Mouse (Mus musculus): ENCODE measurements around the gene Arid1b. TPM values are rescaled to one million over a fixed set of nuclear protein-coding genes. Genes with fewer than 3 reads are reported as not detected.

Gene Arid1b
- polyA plus RNA-seq, 1 experiment from 2014 or later = 17.4 TPM

DNA sequence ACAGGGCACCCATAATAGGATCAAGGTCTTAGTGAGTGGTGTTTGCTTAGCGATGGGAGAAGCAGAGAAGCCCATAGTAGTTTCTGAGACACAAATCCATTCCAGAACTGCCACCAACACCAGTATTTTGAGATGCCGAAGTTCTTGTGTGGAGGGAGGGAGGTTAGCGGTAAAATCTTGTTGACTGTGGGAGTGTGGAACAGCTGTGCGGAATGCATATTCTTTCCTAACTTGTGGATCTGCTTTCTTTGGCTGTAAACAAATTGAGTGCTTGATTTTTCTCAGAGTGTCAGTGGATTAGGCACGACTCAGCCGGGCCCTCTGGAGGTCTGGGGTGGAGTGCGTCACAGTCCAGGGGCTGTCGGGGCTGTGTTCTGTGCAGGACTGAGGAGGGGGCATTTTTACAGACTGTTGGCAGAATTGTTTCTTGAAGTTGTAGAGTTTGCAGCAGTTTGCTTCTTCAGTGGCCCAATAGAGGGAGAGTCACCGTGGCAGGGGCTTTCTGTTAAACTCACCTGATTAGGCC, 27.9 kb downstream of the Arid1b start:
- ATAC-seq (ENCODE audit: low FRiP score, low read depth) = no peak
- no peak overlapping the region for H3K27ac ChIP-seq (replicated peaks)
- no peaks in the 10 kb centered on the region for H3K9me3 ChIP-seq
- H3K27me3 ChIP-seq = no peaks in the 10 kb centered on the region
- H3K36me3 ChIP-seq = no peaks in the 10 kb centered on the region
- H3K9ac ChIP-seq (replicated peaks) = no peak overlapping the region
- peaks cover 36% of the 10 kb centered on the region for H3K4me1 ChIP-seq
- no peak overlapping the region for H3K4me2 ChIP-seq (replicated peaks)
- 57% methylated on average over 9 of the region's 9 CpGs for WGBS
- H3K4me3 ChIP-seq = no peak overlapping the region

DNA sequence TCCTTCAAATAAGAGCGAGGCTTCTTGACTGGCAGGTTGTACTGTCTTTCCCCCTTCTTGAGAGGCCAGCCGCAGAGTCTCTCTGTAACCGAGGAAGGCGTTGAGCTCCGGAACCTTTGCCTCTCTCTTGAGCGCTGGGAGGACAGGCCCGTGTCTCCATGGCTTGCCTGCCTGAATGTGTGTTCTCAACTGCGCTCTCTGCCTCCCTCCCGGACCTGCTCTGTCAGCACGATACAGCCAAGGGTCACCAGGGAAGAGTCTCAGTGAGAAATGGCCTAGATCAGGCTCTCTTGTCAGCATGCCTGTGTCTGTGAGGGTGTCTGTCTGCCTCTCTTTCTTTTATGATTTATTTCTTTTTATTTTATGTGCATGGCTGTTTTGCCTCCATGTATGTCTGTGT, 29.6 kb downstream of the Arid1b start:
- no peaks in the 10 kb centered on the region for H3K36me3 ChIP-seq

DNA sequence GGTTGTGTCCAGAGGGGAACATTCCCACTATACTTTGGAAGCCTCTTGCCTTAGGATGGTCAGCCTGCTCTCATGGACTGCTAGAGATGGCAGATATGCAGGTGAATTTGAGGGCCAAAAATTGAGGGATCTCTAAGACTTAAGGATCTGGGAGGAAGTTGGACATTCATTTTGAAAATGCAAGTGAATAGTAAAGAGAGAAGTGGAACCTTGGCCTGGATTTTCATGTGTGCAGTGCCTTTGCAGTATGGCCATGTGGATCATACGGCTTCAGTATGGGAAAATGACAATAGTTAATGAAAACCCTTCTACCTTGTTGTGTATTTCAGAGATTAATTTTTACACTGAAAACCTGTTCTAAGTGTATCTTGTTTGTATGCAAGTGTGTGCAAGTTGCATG, 31.3 kb downstream of the Arid1b start:
- Histone ChIP-seq H3K4me2 (replicated peaks) (no peak overlapping the region), H3K27ac (replicated peaks) (no peak overlapping the region), H3K4me3 (no peak overlapping the region), H3K4me1 (peaks cover 38% of the 10 kb centered on the region), H3K9ac (replicated peaks) (no peak overlapping the region), H3K27me3 (no peaks in the 10 kb centered on the region), H3K9me3 (no peaks in the 10 kb centered on the region), H3K36me3 (no peaks in the 10 kb centered on the region)
- WGBS = 95% methylated on average over 1 of the region's 1 CpGs
- ATAC-seq (ENCODE audit: low FRiP score, low read depth) = no peak

More for the DNA sequence above, 29.6 kb downstream of the Arid1b start:
- ATAC-seq (ENCODE audit: low FRiP score, low read depth) = no peak
- WGBS = 72% methylated on average over 10 of the region's 10 CpGs
- no peak overlapping the region for H3K27ac ChIP-seq (replicated peaks)
- no peaks in the 10 kb centered on the region for H3K9me3 ChIP-seq
- peaks cover 32% of the 10 kb centered on the region for H3K4me1 ChIP-seq
- H3K9ac ChIP-seq (replicated peaks) = no peak overlapping the region
- no peak overlapping the region for H3K4me3 ChIP-seq
- no peak overlapping the region for H3K4me2 ChIP-seq (replicated peaks)
- no peaks in the 10 kb centered on the region for H3K27me3 ChIP-seq

- Histone ChIP-seq H3K4me3 (no peak overlapping the region), H3K36me3 (no peaks in the 10 kb centered on the region), H3K4me2 (replicated peaks) (no peak overlapping the region), H3K9me3 (no peaks in the 10 kb centered on the region), H3K27me3 (no peaks in the 10 kb centered on the region), H3K4me1 (peaks cover 29% of the 10 kb centered on the region), H3K27ac (replicated peaks) (no peak overlapping the region), H3K9ac (replicated peaks) (no peak overlapping the region)
- WGBS = 67% methylated on average over 2 of the region's 2 CpGs
- no peak for ATAC-seq (ENCODE audit: low FRiP score, low read depth)
These were observed 32.4 kb downstream of the Arid1b start for GRCm38 (mm10) chr17:5026578-5026977.

DNA sequence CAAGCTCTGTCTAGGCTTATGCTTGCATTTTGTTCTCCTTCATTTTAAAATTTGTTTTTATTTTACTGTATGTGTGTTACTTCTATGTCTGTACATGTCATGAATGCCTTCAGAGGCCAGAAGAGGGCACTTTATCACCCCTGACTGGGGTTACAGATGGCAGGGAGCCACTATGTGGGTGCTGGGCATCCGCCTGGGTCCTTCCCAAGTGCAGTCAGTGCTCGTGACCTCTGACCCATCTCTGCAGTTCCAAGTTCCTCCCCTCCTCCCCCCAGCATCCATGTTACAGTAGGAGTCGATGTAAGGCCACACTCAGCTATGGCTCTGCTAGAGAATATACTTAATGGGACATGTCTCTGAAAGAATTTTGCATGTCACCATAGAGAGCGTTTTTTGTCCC, 35.0 kb downstream of the Arid1b start:
- WGBS = 94% methylated on average over 4 of the region's 4 CpGs
- H3K27me3 ChIP-seq = no peaks in the 10 kb centered on the region
- H3K9ac ChIP-seq (replicated peaks) = no peak overlapping the region

DNA sequence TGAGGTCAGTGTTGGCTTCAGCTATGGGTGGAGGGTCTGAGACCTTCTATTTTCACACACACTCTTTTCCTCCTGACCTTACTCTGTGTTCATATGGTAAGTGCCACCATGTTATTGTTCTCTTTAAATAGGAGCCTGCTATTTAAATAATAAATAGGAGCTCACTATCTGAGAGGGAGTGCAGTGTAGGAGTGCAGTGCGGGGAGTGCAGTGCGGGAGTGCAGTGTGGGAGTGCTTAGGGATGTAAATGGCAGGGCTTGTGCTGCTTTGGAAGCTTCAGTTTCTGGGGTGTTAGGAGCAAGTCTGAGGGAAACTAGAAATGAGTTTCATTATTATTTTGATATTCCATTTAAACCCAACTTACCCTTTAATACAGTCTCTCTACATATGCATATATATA, 36.2 kb downstream of the Arid1b start:
- H3K27me3 ChIP-seq = no peaks in the 10 kb centered on the region
- H3K4me3 ChIP-seq = no peak overlapping the region
- no peak overlapping the region for H3K4me2 ChIP-seq (replicated peaks)
- ATAC-seq (ENCODE audit: low FRiP score, low read depth) = 0 out of 2 replicates have a peak, but pooled peaks have one; percentile 44
- H3K4me1 ChIP-seq = peaks cover 18% of the 10 kb centered on the region
- WGBS = 67% methylated on average over 2 of the region's 2 CpGs
- no peaks in the 10 kb centered on the region for H3K36me3 ChIP-seq
- no peak overlapping the region for H3K9ac ChIP-seq (replicated peaks)
- H3K27ac ChIP-seq (replicated peaks) = no peak overlapping the region
- no peaks in the 10 kb centered on the region for H3K9me3 ChIP-seq

More for the DNA sequence above, 35.0 kb downstream of the Arid1b start:
- Histone ChIP-seq H3K4me2 (replicated peaks) (no peak overlapping the region), H3K36me3 (no peaks in the 10 kb centered on the region), H3K9me3 (no peaks in the 10 kb centered on the region), H3K4me1 (peaks cover 18% of the 10 kb centered on the region), H3K4me3 (no peak overlapping the region), H3K27ac (replicated peaks) (no peak overlapping the region)
- ATAC-seq (ENCODE audit: low FRiP score, low read depth) = no peak

GRCm38 (mm10) chr17:5033346-5033745, 39.2 kb downstream of the Arid1b start:
- Histone ChIP-seq H3K27me3 (no peaks in the 10 kb centered on the region), H3K4me3 (no peak overlapping the region), H3K9me3 (no peaks in the 10 kb centered on the region), H3K27ac (replicated peaks) (no peak overlapping the region), H3K9ac (replicated peaks) (no peak overlapping the region), H3K36me3 (no peaks in the 10 kb centered on the region), H3K4me1 (peaks cover 27% of the 10 kb centered on the region), H3K4me2 (replicated peaks) (no peak overlapping the region)
- ATAC-seq (ENCODE audit: low FRiP score, low read depth) = no peak
- 79% methylated on average over 3 of the region's 3 CpGs for WGBS

DNA sequence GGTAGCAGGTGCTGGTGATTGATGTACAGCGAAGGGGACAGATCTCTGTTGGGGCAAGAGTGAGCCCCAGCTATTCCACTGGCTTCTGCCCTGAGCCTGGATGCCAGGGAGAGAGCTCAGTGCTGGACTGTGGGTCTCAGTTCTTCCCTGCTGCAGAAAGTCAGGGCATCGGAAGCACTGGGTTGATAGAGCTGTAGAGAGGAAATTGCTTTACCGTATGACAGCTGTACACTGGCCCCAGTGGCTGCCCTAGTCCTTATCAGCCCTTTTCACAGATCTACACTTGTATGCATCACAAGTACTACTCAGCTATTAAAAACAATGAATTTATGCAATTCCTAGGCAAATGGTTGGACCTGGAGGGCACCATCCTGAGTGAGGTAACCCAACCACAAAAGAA, 40.1 kb downstream of the Arid1b start:
- Histone ChIP-seq H3K36me3 (no peaks in the 10 kb centered on the region), H3K4me2 (replicated peaks) (no peak overlapping the region), H3K4me3 (no peak overlapping the region), H3K9me3 (no peaks in the 10 kb centered on the region), H3K9ac (replicated peaks) (no peak overlapping the region), H3K27me3 (no peaks in the 10 kb centered on the region), H3K4me1 (peaks cover 27% of the 10 kb centered on the region), H3K27ac (replicated peaks) (no peak overlapping the region)
- WGBS = 97% methylated on average over 3 of the region's 3 CpGs
- no peak for ATAC-seq (ENCODE audit: low FRiP score, low read depth)

DNA sequence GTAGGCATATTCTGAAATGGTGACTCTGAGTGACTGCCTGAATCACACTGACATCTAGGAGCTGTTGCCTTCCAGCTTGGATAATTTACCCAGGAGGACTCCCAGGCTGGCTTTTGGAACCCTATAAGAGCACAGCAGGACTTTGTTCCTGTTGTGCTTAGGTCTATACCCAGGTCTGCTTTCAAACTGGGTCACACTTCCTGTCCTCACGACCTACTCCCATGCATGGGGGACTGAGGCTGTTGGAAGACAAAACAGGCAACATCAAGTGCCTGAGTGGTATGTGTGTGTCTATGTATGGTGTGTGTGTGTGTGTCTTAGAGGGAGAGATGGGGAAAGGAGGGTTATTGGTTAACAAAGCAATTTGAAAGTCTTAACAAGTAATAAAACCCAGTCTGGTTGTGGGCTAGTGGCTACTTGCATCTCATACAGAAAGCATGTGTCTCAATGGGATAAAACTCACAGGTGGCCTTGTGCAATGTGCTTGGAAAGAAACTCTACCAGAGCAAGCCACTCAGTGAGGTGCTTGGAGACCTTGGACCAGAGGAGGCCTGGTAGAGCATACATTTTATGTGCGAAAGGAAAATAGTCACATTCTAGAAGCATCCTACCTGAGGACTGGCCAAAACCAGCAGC, 42.2 kb downstream of the Arid1b start:
- H3K9me3 ChIP-seq = no peaks in the 10 kb centered on the region
- H3K4me2 ChIP-seq (replicated peaks) = no peak overlapping the region
- 62% methylated on average over 2 of the region's 2 CpGs for WGBS
- H3K27ac ChIP-seq (replicated peaks) = no peak overlapping the region
- H3K27me3 ChIP-seq = no peaks in the 10 kb centered on the region
- peaks cover 8% of the 10 kb centered on the region; the same call in 1 of the 2 replicates for H3K36me3 ChIP-seq
- H3K9ac ChIP-seq (replicated peaks) = no peak overlapping the region
- H3K4me1 ChIP-seq = peaks cover 15% of the 10 kb centered on the region; the same call in 1 of the 2 replicates
- no peak for ATAC-seq (ENCODE audit: low FRiP score, low read depth)
- no peak overlapping the region for H3K4me3 ChIP-seq

- Histone ChIP-seq H3K27me3 (no peaks in the 10 kb centered on the region), H3K4me3 (no peak overlapping the region), H3K27ac (replicated peaks) (no peak overlapping the region), H3K36me3 (peaks cover 15% of the 10 kb centered on the region; the same call in 1 of the 2 replicates), H3K4me2 (replicated peaks) (no peak overlapping the region), H3K9me3 (no peaks in the 10 kb centered on the region), H3K9ac (replicated peaks) (no peak overlapping the region), H3K4me1 (peaks cover 15% of the 10 kb centered on the region; the same call in 1 of the 2 replicates)
- WGBS = 86% methylated on average over 8 of the region's 8 CpGs
- no peak for ATAC-seq (ENCODE audit: low FRiP score, low read depth)
These were observed 43.1 kb downstream of the Arid1b start for GRCm38 (mm10) chr17:5037199-5037598.

DNA sequence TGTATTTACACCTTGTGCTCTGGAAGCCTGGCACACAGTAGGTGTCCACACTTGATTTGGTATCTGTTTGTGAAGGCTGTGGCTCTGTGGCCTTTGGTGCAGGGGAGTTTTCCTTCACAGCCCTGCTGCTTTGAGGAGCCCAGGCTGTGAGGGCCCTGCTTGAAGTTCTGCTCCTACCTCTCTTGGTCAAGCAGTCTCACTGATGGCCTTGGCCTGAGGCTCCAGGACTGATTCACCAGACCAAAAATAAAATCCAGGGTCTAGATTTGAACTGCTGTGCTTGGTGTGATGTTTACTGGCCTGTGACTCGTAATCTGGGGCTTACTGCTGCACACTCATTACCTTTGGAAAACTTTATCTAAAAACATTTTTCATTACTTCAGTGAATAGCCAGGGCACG, 45.7 kb downstream of the Arid1b start:
- Histone ChIP-seq H3K9ac (replicated peaks) (no peak overlapping the region), H3K27ac (replicated peaks) (no peak overlapping the region), H3K36me3 (peaks cover 16% of the 10 kb centered on the region; the same call in 1 of the 2 replicates), H3K9me3 (no peaks in the 10 kb centered on the region), H3K4me1 (peaks cover 19% of the 10 kb centered on the region), H3K4me3 (no peak overlapping the region), H3K27me3 (no peaks in the 10 kb centered on the region), H3K4me2 (replicated peaks) (no peak overlapping the region)
- no peak for ATAC-seq (ENCODE audit: low FRiP score, low read depth)
- WGBS = 83% methylated on average over 2 of the region's 2 CpGs

- no peaks in the 10 kb centered on the region for H3K9me3 ChIP-seq
- H3K27ac ChIP-seq (replicated peaks) = no peak overlapping the region
- H3K4me1 ChIP-seq = peaks cover 13% of the 10 kb centered on the region
- H3K27me3 ChIP-seq = no peaks in the 10 kb centered on the region
- no peak overlapping the region for H3K9ac ChIP-seq (replicated peaks)
- H3K4me2 ChIP-seq (replicated peaks) = no peak overlapping the region
- H3K36me3 ChIP-seq = peaks cover 16% of the 10 kb centered on the region; the same call in 1 of the 2 replicates
- no peak overlapping the region for H3K4me3 ChIP-seq
- ATAC-seq (ENCODE audit: low FRiP score, low read depth) = no peak
- 68% methylated on average over 7 of the region's 7 CpGs for WGBS
These were observed 49.7 kb downstream of the Arid1b start for GRCm38 (mm10) chr17:5043871-5044270.

All from midbrain, embryonic 12.5 days (tissue).